Mouse (Mus musculus) liver, adult 2 months (tissue): ENCODE results near the gene Pla2g2e.

Experiments used
- CTCF ChIP-seq: fragments of 200-500 bp; IDR thresholded peaks from 2 replicates; pipeline ENCODE4 v1.5.1; 2011; ENCODE audit warnings: low read depth, low read length, control low read depth
- POLR2A ChIP-seq: fragments of 200-500 bp; IDR thresholded peaks from 2 replicates; pipeline ENCODE4 v1.6.1; 2011; ENCODE audit warnings: low read length, control low read depth; ENCODE audit not compliant: insufficient read depth; ENCODE audit errors: extremely low read depth

DNA sequence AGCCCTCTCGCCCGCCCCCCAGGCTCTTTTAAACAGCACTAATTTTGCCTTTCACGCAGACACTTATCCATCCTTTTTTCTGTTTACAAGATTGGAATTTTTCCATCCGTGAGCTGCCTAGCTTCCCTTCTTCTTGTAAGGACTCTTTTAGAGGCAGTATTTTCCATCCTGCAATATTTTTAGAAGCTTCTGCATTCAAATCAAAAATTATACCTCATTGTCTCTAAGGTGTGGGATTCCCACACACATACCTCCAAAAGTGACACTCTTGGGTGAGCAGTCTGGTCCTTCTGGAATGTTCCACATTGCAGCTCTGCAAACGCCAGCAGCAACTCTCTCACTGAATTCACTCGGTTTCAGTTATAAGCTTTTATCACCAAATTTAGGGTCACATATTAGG, 24.8 kb upstream of the Pla2g2e start:
- TF ChIP-seq CTCF: no peak
- no peak for TF ChIP-seq POLR2A
